Mouse (Mus musculus): Measurements from ENCODE around the gene Nomo1. TPM values are rescaled to one million over a fixed set of nuclear protein-coding genes. Genes with fewer than 3 reads are reported as not detected.

Nomo1 gene
- polyA plus RNA-seq, 3 experiments from 2014 or later = 18.2 to 22.0 (median 21.4) TPM

DNA sequence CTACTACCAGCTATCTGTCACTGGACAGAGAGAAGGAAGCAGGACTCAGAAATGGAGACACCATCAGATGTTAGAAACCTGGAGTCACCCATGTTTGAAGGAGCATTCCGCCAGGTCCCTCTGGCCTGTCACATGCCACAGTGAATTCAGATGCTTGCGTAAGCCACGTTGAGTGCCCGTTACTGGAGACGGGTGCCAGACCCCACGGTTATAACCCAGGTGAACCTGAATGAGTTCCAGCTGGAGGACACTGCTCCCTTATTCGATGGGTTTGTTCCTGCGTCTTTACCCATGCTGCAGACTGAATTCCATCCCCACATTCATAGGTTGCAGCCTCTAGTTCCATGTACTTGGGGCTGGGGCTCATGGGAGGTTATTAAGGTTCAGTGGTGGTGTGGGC is 70.3 kb downstream of the Nomo1 start:
- no peak for ATAC-seq

DNA sequence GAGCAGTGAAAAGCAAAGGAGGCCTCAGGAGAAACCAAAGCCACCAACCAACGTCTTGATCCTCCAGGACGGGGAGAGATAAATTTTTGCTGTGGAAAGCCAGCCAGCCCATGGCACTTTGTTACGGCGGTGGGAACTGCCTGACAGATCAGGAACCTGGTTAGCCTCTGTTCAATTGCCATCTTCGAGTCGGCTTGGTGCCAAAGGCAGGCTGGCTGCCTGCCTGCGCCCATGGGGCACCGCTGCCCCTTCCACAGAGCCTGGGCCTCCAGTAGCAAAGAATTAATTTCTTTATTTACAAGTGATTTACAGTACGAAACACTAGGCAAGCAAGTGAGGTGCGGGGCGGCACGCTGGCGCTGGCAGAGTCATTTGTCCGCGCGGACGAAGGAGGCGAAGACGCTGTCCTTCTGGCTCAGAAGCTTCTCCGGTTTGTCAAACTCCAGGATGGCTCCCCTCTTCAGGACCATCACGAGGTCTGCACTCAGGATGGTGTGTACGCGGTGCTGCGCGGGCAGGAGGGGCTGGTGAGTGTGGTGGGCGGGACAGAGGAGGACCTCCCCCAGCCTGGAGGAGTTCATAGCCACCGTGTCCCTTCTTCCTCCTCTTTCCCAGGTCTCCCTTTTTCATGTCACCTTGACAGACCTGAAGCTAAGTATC is 70.9 kb downstream of the Nomo1 start:
- no peak for ATAC-seq

DNA sequence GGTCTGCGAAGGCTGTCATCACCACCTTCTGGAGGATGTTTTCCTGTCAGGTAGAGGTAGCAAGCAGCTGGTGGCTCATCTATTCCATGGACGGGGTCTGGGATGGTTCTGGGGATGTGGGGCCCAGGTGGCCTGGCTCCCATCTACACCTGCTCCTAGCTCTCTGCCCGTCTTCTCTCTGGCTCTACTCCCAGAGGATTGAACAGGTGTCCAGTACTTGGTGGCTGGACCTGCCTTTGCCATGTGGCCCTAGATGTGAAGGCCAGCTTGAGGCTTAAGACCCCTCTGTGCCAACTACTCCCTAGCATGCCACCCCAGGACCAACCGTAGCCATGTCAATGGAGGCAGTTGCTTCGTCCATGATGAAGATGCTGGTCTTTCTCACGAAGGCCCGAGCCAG is 72.0 kb downstream of the Nomo1 start:
- no peak for ATAC-seq

GRCm38 (mm10) chr7:46110079-46110478 is 76.6 kb downstream of the Nomo1 start:
- no peak for ATAC-seq

- no peak for ATAC-seq
Observed at GRCm38 (mm10) chr7:46111212-46111817, 77.8 kb downstream of the Nomo1 start.

DNA sequence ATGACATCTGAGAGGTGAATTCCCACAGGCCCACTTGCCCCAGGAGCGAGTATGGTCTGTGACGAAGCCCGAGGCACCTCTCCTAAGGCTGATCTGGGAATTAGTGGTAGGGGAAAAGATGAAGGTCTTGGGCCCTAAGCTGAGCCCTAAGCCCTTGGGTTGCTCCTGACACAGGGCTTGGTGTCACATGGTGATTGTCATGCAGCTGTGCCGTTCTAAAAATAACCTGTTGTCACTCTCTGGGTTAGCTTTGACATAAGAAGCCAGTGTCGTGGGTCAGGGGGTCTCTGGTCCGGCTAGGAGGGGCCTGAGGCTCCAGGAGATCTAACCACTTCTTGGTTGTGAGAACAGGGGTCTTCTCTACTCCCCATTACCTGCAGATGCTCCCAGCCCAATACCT is 78.4 kb downstream of the Nomo1 start:
- no peak for ATAC-seq

GRCm38 (mm10) chr7:46113435-46113834 is 79.9 kb downstream of the Nomo1 start:
- ATAC-seq = no peak

GRCm38 (mm10) chr7:46116118-46116581 is 82.7 kb downstream of the Nomo1 start:
- ATAC-seq = no peak

DNA sequence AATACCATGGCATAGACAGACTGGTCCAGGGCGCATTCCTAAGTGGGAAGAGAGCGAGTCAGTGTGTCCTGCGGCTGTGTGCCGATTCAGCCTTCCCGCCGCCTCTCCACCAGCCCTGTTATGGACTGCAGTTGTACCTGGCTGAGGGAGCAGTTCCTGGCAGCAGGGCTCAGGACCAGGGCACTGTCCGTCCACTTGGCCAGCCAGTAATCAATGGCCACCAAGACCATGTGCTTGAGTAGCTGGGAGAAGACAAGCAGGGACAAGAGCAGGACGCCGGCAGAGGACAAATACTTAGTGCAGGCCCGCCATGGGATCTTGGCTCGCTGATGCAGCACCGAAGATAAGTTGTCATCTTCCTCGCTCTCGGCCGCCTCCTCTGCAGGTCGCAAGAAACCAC is 83.5 kb downstream of the Nomo1 start:
- ATAC-seq = no peak

- ATAC-seq = no peak
Observed at GRCm38 (mm10) chr7:46122964-46123363, 89.5 kb downstream of the Nomo1 start.

DNA sequence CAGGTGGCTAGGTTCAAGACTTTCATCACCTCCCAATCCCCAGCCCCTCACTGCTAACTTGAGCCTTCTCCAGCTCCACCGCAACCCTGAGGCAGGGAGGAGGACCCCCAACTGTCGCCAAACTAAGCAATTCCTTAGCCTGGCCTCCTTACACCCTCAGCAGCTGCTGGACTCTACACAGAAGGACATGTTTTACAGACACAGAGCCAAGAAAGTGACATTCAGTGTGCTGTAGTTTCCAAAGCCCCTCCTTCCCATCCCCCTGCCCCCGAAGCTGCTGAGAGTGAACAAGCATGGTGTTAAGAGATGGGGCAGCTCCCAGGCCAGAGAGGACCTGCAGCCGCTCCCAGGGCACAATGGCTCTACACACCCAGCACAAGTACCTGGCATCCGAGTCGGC is 91.0 kb downstream of the Nomo1 start:
- no peak for ATAC-seq

- ATAC-seq = no peak
Observed at GRCm38 (mm10) chr7:46125340-46125739, 91.8 kb downstream of the Nomo1 start.

DNA sequence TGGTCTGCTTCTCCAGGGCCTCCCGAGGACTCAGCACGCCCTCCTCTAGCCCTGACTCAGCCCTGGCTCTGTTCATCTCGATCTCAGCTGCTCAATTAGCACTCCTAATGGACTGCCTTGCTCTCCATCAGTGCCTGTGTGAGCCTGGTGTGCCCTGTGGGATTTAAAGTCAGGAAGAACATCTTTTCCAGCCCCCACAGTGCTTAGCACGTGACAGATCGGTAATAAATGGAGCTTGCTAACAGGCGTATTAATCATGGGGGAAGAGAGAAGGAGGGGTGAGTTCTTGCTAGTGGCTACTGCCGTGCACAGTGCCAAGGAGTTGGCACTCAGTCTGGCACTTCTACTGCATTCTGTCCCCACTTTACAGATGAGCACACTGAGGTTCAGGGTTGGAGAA is 94.7 kb downstream of the Nomo1 start:
- no peak for ATAC-seq

DNA sequence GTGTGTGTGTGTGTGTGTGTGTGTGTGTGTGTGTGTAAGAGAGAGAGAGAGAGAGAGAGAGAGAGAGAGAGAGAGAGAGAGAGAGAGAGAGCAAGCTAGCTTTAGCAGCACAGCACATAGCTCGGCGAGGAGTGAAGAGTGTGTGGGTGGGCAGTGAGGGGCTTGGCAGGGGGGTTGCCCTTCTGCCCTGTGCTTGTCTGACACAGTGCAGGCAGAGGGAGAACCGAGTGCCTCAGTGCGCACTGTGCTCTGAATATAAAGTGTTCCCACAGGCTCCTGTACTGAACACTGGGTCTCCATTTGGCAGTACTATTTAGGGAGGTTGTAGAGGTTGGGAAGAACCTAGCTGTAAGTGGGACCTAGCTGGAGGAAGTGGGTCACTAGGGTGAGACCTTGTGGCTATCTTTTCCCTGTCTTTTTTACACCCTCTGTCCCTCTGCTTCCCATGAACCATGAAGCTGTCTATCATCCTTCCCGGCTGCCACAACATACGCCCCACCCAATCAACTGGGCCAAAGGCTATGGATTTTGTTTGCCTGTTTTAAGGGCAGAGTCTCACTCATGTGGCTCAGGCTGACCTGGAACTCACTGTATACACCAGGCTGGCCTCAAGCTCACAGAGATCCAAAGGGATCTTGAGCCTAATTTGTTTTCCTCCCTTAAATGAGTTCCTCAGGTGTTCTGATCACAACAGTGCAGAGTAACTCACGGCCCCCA is 96.1 kb downstream of the Nomo1 start:
- no peak for ATAC-seq

- ATAC-seq = no peak
Observed at GRCm38 (mm10) chr7:46130723-46131122, 97.2 kb downstream of the Nomo1 start.

- no peak for ATAC-seq
Observed at GRCm38 (mm10) chr7:46131266-46131665, 97.8 kb downstream of the Nomo1 start.

DNA sequence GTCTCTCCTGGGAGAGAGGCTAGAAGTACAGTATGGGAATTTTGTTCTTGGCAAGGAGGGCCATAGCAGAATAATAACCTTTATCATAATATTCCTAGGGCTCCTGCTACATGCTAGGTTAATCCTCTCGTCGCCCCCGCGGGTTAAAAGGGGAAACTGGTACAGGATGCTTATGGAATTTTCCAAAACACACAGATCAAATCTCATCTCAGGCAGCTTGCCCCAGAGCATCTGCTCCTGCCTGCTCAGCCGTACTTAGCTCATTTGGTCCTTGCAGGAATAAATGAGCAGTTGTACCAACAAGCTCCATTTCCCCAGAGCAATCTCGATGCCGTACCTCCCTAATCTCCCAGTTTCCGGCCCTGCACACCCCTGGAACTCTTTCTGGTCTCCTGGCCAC is 98.3 kb downstream of the Nomo1 start:
- ATAC-seq = no peak

GRCm38 (mm10) chr7:46132229-46132628 is 98.7 kb downstream of the Nomo1 start:
- ATAC-seq = no peak

Other genes with a start within 250 kb of the Nomo1 start
- gene Lmtk3, start 250.0 kb upstream of the Nomo1 start, polyA plus RNA-seq (2017; shearing (Covaris generic)) = under 1 TPM in 1 of 3 experiments, not detected in 2; 0.58 TPM
- gene Sult2b1, start 249.0 kb upstream of the Nomo1 start, polyA plus RNA-seq (2017; shearing (Covaris generic)) = 1 to 10 TPM; 3.4 to 6.4 (median 3.8) TPM
- 10 to 100 TPM; 11.9 to 19.8 (median 16.7) TPM for gene Cyth2, start 219.1 kb upstream of the Nomo1 start, polyA plus RNA-seq (2017; shearing (Covaris generic))
- gene Kcnj14, start 208.9 kb upstream of the Nomo1 start, polyA plus RNA-seq (2017; shearing (Covaris generic)) = not detected
- 10 to 100 TPM; 16.5 to 29.3 (median 27.2) TPM for gene Grwd1, start 202.8 kb upstream of the Nomo1 start, polyA plus RNA-seq (2017; shearing (Covaris generic))
- 10 to 100 TPM; 18.9 to 39.3 (median 36.9) TPM for gene Kdelr1, start 160.9 kb upstream of the Nomo1 start, polyA plus RNA-seq (2017; shearing (Covaris generic))
- gene Grin2d, start 155.3 kb upstream of the Nomo1 start, polyA plus RNA-seq (2017; shearing (Covaris generic)) = not detected
- under 1 TPM in 1 of 3 experiments, not detected in 2; 0.52 TPM for gene Syngr4, start 137.0 kb upstream of the Nomo1 start, polyA plus RNA-seq (2017; shearing (Covaris generic))
- gene Tmem143, start 136.8 kb upstream of the Nomo1 start, polyA plus RNA-seq (2017; shearing (Covaris generic)) = 1 to 10 TPM; 3.7 to 7.0 (median 5.0) TPM
- 100 to 1,000 TPM; 512 to 771 (median 583) TPM for gene Emp3, start 112.3 kb upstream of the Nomo1 start, polyA plus RNA-seq (2017; shearing (Covaris generic))
- gene Ccdc114, start 109.6 kb upstream of the Nomo1 start, polyA plus RNA-seq (2017; shearing (Covaris generic)) = 1 to 10 TPM; 1.4 to 1.8 (median 1.4) TPM
- gene Abcc6, start 3.4 kb upstream of the Nomo1 start, polyA plus RNA-seq (2017; shearing (Covaris generic)) = not detected
- not detected for gene Kcnj11, start 67.1 kb downstream of the Nomo1 start, polyA plus RNA-seq (2017; shearing (Covaris generic))
- gene Abcc8, start 146.3 kb downstream of the Nomo1 start, polyA plus RNA-seq (2017; shearing (Covaris generic)) = not detected
- not detected for gene Ush1c, start 204.8 kb downstream of the Nomo1 start, polyA plus RNA-seq (2017; shearing (Covaris generic))
- gene Otog, start 207.3 kb downstream of the Nomo1 start, polyA plus RNA-seq (2017; shearing (Covaris generic)) = not detected

Data from inflammation-experienced regulatory T-cells, adult 6 months (primary cell).